Mouse (Mus musculus) bone marrow, adult 2 months (tissue): ENCODE measurements around the gene Mgat1.

Experiments
- CTCF ChIP-seq: fragments of 200-500 bp; IDR thresholded peaks from 2 replicates; pipeline ENCODE4 v1.5.1; 2011; ENCODE audit warnings: low read length, control low read depth; ENCODE audit not compliant: control insufficient read depth, insufficient read depth
- POLR2A ChIP-seq: fragments of 200-500 bp; IDR thresholded peaks from 2 replicates; pipeline ENCODE4 v1.6.1; 2011; ENCODE audit warnings: low read depth, mild to moderate bottlenecking, control low read depth, low read length, borderline replicate concordance; ENCODE audit not compliant: control insufficient read depth

DNA sequence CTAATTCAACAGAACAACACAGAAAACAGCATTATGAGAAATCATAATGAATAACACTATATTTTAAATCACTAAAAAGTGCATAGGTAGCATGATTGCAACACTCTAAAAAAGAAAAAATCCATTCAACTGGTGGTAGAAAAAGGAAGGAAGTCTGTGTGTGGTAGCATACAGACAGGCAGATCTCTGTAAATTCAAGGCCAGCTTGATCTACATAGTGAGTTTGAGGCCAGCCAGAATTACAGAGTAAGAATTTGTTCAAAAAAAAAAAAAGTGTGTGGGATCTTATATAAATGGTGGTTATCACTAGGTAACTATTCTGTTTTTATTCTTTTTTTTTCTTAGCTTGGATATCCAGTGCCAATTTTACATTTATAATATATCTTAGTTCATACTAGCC lies 42.8 kb upstream of the Mgat1 start:
- TF ChIP-seq CTCF (no peak), POLR2A (no peak)
